Mouse (Mus musculus): ENCODE data around the gene Kras.

The Kras gene

DNA sequence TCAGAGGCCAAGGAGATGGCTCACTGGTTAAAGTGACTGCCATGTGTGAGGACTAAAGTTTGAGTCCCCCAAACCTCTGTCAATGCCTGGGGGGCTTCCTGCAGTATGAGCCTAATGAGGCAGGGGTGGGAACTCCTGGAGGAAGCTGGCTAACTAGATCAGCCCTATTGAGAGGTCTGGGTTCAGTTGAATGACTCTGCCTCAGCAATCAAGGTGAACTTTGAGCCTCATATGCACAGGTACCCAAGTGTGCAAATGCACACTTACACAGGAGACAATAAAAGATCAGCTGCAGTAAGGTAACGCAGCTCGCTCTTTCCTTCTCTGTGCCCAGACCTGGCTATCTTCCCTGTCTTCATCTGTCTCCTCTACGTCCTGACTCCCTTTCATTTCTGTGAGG lies 57.0 kb downstream of the Kras start:
- no peak for DNase-seq (ENCODE audit: low read depth in 2 of 2, low spot score in 2 of 2)

DNA sequence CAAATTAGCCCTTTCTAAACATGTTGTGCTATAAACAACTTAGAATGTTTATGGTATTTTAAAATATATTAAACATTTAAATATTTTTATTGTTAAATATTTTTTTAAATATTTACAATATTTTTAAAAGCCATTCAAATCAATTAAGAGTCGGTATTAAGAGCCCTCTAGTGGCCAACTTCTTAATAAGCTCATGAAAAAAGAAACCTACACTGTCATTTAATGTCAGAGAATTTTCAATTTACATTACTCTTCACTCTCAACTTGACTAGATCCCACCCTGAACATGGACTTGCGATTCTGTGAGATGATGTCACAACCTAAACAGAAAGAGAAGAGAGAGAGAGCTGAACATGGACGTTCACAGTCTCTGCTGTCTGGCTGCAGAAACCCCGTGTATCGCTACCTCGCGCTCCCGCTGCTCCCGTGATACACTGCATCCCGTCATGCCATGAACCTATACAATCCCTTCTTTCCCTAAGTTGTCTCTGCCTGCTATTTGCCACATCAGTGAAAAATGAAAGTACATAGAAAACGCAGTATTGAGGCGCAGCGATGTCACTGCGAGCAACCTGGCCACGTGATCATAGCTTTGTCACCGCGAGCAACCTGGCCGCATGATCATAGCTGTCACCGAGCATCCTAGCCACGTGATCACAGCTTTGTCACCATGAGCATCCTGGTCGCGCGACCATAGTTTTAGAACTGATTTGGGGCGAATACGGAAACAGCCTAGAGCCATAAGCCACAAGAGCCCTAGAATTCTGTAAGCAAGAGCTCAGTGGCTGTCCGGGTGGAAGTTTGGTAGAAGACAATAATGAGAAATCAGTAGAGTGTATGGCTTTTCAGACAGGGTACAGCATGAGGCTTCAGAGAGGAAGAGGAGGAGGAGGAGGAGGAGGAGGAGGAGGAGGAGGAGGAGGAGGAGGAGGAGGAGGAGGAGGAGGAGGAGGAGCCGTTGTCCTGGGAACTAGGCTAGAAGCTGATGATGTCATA lies 62.6 kb downstream of the Kras start:
- peak; percentile 55 to 71 for DNase-seq (ENCODE audit: low read depth in 2 of 2, low spot score in 2 of 2)

DNA sequence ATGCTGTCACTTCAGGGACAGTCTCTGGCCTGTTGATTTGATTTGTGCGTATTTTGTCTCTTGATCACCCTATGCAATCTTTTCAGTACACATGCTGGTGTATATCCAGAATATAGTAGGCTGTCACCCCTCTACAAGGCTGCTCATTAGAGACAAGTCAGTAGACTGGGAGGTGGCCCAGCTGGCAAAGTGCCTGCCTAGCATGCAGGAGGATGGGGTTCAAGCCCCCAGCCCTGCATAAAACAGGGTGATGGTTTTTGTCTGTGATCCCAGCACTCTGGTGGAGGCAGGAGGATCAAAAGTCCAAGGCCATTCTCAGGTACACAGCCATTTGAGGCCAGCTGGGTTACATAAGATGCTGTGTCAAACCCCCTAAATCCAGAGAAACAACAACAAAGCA lies 63.9 kb downstream of the Kras start:
- DNase-seq (ENCODE audit: low read depth in 2 of 2, low spot score in 2 of 2): no peak

DNA sequence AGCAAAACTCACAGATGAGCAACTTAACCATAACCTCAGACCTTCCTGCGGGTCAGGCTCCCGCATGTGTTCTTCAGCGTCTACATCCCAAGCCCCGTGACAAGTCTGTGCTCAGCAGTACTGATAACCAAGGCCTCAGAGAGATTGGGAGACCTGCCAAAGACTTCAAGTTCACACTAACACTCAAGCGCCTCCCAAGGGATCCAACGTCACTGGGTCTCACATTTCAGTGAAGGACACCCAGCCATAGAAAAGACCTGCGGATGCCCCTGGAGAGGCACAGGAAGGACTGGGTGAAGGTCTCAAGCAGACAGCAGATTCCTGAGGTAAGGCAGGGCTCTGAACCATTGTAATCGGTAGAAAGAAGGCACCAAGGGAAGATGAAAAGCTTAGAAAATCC lies 68.0 kb downstream of the Kras start:
- no peak for DNase-seq (ENCODE audit: low read depth in 2 of 2, low spot score in 2 of 2)

DNA sequence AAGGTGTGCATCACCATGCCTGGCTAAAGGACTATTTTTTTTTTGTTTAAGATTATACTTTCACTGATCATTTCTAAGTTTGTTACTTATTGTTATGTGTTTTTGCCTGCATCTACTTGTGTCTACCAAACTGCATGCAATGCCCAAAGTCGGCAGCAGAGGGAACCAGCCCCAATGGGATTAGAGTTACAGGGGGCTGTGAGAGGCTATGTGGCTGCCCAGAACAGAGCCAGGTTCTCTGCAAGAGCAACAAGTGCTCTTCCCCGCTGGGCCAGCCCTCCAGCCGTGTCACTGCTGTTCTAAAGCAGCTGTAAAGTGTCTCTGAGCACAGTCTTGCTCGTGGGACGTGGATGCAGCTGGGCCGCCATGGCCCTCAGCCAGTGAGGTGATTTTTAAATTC lies 70.4 kb downstream of the Kras start:
- DNase-seq (ENCODE audit: low read depth in 2 of 2, low spot score in 2 of 2): peak; percentile 58 to 78

DNA sequence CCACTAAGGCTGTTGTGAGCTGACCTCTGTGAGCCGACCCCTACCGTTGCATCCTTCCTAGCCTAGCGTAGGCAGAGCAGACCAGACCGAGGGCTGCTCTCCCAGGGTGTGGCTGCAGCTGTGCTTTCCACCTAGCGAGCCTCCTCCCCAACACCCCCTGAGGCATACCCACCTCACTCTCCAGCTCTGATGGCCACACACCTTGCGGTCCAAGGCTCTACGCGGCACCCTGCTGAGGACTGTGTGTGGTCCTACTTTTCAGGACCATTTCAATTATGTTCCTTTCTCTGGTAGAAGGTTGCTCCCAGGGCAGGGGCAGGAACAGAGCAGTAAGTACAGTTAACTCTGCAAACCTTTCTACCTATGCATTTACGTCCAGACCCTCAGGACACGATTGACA lies 73.6 kb downstream of the Kras start:
- DNase-seq (ENCODE audit: low read depth in 2 of 2, low spot score in 2 of 2): no peak

DNA sequence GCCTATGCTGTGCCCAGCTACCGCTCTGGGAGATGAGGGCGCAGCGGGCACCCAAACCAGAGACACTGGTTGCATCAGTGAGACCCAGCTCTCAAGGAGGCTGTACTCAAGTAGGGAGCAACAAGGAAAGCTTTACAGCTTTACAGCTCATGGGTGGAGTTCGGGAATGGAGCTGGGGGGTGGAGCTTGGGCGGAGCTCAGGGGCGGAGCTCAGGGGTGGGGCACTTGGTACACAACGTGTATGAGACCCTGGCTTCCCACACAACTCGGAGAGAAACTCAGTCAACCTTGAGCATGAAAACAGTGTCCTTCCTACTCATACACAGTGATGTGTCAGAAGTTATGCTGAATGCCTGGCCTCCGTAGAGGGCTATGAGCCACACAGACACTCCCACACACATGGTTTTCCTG lies 74.5 kb downstream of the Kras start:
- DNase-seq (ENCODE audit: low read depth in 2 of 2, low spot score in 2 of 2): no peak

DNA sequence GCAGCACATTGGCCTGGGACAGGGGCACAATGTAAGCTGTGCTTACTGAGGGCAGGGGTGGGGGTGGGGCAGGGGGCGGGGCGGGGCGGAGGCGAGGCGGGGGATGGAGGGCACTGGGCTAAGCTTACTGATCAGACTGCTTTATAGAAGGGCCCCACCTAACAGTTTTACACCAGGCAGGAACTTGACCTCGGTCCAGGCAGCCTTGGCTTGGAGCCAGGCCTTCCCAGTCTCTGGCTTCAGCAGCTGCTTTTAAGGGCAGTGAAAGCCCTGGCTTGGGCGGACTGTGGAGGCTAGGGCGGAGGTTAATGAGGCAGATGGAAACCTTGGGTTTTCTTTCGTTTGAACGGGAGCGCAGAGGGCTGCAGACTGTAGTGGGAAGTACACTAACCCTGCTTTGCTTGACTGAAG lies 76.3 kb downstream of the Kras start:
- no peak for DNase-seq (ENCODE audit: low read depth in 2 of 2, low spot score in 2 of 2)

DNA sequence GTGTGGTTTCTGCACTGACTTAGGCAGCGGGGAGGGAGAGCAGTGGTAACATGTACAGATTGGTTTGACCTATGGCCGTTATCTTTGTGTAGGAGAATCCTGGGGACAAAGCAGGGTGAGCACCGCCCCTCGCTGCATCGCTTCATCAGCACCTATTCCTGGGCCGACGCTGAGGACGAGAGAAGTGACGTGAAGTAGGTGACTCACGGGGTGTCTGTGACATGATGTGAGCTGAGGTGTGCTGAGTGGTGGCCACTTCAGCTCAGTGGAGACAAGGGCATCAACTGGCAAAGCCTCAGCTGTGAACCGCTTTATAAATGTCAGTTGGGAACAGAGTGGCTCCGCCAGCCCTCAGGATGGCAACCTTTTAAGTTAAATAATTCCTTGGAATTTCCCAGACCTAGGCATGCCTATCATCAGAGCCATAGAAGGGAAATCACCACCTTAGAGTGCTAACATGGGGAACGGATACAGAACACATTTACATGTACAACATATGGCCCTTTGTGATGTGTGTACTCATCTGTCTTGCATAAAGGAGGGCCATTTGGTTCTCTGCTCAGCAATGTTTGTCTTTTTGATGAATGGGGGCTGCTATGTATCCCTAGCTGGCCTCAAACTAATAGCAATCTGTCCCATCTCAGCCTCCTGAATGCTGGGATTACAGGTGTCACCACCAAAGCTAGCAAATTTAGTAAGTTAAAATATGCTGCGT lies 78.0 kb downstream of the Kras start:
- no peak for DNase-seq (ENCODE audit: low read depth in 2 of 2, low spot score in 2 of 2)
